Mouse (Mus musculus) G1E (cell line): ENCODE results near the gene Ror2.

Experiments
- CTCF ChIP-seq: IDR thresholded peaks from 2 replicates; pipeline ENCODE4 v1.5.1; 2012; ENCODE audit warnings: low read depth, low read length, inconsistent platforms, mixed read lengths
- GATA1 ChIP-seq: IDR thresholded peaks from 2 replicates; pipeline ENCODE4 v1.6.1; 2012; ENCODE audit warnings: borderline replicate concordance, low read length, inconsistent platforms, mixed read lengths
- POLR2AphosphoS5 ChIP-seq: IDR thresholded peaks from 2 replicates; pipeline ENCODE4 v1.6.1; 2012; ENCODE audit warnings: low read depth, low read length, inconsistent platforms; ENCODE audit not compliant: insufficient replicate concordance

- no peak for TF ChIP-seq CTCF
- no peak for TF ChIP-seq GATA1
- no peak for TF ChIP-seq POLR2AphosphoS5
Observed at GRCm38 (mm10) chr13:53183161-53183577, 102.8 kb downstream of the Ror2 start.
